Mouse (Mus musculus): ENCODE results near the gene Rnls.

DNA sequence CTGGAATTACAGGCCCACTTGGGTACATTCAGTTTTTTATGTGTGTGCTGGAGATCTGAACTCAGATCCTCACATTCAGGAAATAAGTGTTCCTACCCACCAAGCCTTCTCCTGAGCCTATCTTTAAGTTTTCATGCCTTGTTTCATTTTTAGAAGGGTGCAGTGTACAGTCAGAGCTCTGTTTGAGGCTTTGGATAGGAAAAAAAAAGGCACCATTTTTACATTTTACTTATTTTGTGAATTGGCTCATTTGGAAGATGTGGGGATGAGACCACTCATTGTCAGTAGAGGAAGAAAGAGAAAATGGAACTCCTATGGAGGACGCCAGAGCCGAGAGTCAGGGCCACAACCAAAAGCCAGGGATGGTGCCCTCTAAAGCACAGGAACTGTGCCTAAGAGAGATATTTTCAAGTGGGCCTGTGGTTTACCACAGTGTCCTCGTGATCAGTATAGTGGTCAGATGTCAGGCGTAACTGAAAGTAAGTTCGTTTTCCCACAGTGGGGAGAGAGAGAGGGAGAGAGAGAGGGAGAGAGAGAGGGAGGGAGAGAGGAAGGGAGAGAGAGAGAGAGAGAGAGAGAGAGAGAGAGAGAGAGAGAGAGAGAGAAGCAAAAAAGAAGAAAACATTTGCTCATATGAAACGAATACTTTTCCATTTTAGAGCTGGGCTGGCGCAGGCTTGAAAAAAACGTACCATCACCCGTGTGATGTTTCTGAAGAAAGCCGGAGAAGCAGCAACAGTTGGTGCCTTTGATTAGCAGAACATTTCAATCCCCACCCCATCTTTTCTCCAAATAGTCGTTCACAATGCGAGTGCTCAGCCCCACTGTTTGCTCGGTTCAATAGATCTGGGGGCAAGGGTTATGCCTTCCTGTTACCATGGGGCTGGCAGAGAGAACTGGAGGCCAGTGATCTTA, 290.7 kb downstream of the Rnls start:
- no peak for TF ChIP-seq CTCF (IDR thresholded peaks at IDR 0.05; ENCODE audit: extremely low read depth, insufficient read depth, insufficient read length, insufficient replicate concordance)
- no peak for TF ChIP-seq POLR2A (IDR thresholded peaks at IDR 0.05; ENCODE audit: low read depth, low read length)

All from spleen, adult 2 months (tissue).